9 mouse cellular contexts compared by ENCODE assay signal in genomic region chr2:151039726-151040125, GRCm38 (mm10). TPM values are rescaled to one million over a fixed set of nuclear protein-coding genes. Genes with fewer than 3 reads are reported as not detected.
DNase-seq lines count a peak whose midpoint lies in the region; ATAC-seq and TF ChIP-seq lines count a peak whose summit lies in the region.
"Had no signal": no experiment of that assay in that cellular context is flagged by ENCODE, and none has a peak within 500 bp of the region (broad histone marks: within the 10 kb centered on the region; RNA-seq: fewer than 3 reads in every experiment).

No protein-coding gene starts in this region.

- peak overlapping the region; percentile 18; the same call in 1 of the 2 replicates for H3K27ac ChIP-seq in heart, embryonic 12.5 days (ENCODE audit: poor library complexity, severe bottlenecking)
- H3K27ac ChIP-seq in forebrain, embryonic 11.5 days (ENCODE audit: low read depth, low read length) = 0 out of 2 replicates have a peak overlapping the region, but pooled peaks have one; percentile 6
- no peak overlapping the region for H3K27ac ChIP-seq in limb, embryonic 14.5 days (replicated peaks; ENCODE audit: low read depth, low read length)
- H3K27ac ChIP-seq in neural tube, embryonic 13.5 days (replicated peaks) = peak overlapping the region; percentile 77

- peak overlapping the region; percentile 83 for H3K4me3 ChIP-seq in heart, embryonic 12.5 days
- H3K4me3 ChIP-seq in forebrain, embryonic 11.5 days (ENCODE audit: low read depth, low read length) = peak overlapping the region; percentile 58
- H3K4me3 ChIP-seq in limb, embryonic 14.5 days (replicated peaks; ENCODE audit: low read length) = peak overlapping the region; percentile 91
- H3K4me3 ChIP-seq in neural tube, embryonic 13.5 days = peak overlapping the region; percentile 91

- ATAC-seq in heart, embryonic 12.5 days (ENCODE audit: insufficient number of reproducible peaks, low FRiP score) = no peak; the same call in 1 of the 2 replicates
- peak; percentile 23; the same call in 1 of the 2 replicates for ATAC-seq in forebrain, embryonic 11.5 days (replicated peaks; ENCODE audit: low FRiP score)
- no peak for ATAC-seq in limb, embryonic 14.5 days (ENCODE audit: low FRiP score, low read depth)
- ATAC-seq in neural tube, embryonic 13.5 days (ENCODE audit: low read depth) = peak; percentile 51

- no peak for DNase-seq in heart, postnatal 4 days
- peak; percentile 30 for DNase-seq in ES-CJ7 (ENCODE audit: low read depth, low spot score)
- peak; percentile 61 for DNase-seq in forebrain, embryonic 11.5 days (ENCODE audit: low spot score)
- DNase-seq in limb, embryonic 14.5 days (ENCODE audit: low spot score) = no peak
- DNase-seq in layer of hippocampus, postnatal 14 days (ENCODE audit: low spot score in 2 of 2) = no peak
- DNase-seq in spleen, adult 12 weeks (ENCODE audit: low spot score) = no peak

- peak overlapping the region; percentile 76 for H3K4me2 ChIP-seq in heart, embryonic 12.5 days
- H3K4me2 ChIP-seq in forebrain, embryonic 11.5 days (ENCODE audit: low read depth, low read length, severe bottlenecking) = peak overlapping the region; percentile 58
- peak overlapping the region; percentile 83 for H3K4me2 ChIP-seq in limb, embryonic 14.5 days (replicated peaks; ENCODE audit: low read depth, low read length, severe bottlenecking)
- H3K4me2 ChIP-seq in neural tube, embryonic 13.5 days = peak overlapping the region; percentile 66

- TF ChIP-seq POLR2A in limb, embryonic 14.5 days (IDR thresholded peaks at IDR 0.05; ENCODE audit: borderline replicate concordance, extremely low read depth, insufficient read depth, insufficient read length) = no peak

- H3K36me3 ChIP-seq in heart, embryonic 12.5 days = no peaks in the 10 kb centered on the region
- H3K36me3 ChIP-seq in forebrain, embryonic 11.5 days (ENCODE audit: control insufficient read depth, insufficient read depth, low read length) = no peaks in the 10 kb centered on the region
- 0 out of 2 replicates have a peak, but pooled peaks cover 2% of the 10 kb centered on the region for H3K36me3 ChIP-seq in limb, embryonic 14.5 days (ENCODE audit: control insufficient read depth, insufficient read depth, low read length)
- no peaks in the 10 kb centered on the region for H3K36me3 ChIP-seq in neural tube, embryonic 13.5 days

- peaks cover 14% of the 10 kb centered on the region for H3K4me1 ChIP-seq in heart, embryonic 12.5 days (replicated peaks)
- H3K4me1 ChIP-seq in forebrain, embryonic 11.5 days (replicated peaks; ENCODE audit: control insufficient read depth, insufficient read depth, low read length) = peaks cover 6% of the 10 kb centered on the region; the same call in 1 of the 2 replicates
- peaks cover 11% of the 10 kb centered on the region for H3K4me1 ChIP-seq in limb, embryonic 14.5 days (ENCODE audit: control insufficient read depth, insufficient read depth, low read length)
- peaks cover 17% of the 10 kb centered on the region for H3K4me1 ChIP-seq in neural tube, embryonic 13.5 days (replicated peaks)

- H3K27me3 ChIP-seq in heart, embryonic 12.5 days (replicated peaks) = no peaks in the 10 kb centered on the region
- H3K27me3 ChIP-seq in forebrain, embryonic 11.5 days (ENCODE audit: control insufficient read depth, insufficient read depth, low read length) = no peaks in the 10 kb centered on the region
- H3K27me3 ChIP-seq in limb, embryonic 14.5 days (ENCODE audit: control insufficient read depth, insufficient read depth, low read length) = no peaks in the 10 kb centered on the region
- H3K27me3 ChIP-seq in neural tube, embryonic 13.5 days = no peaks in the 10 kb centered on the region

- H3K9ac ChIP-seq in heart, embryonic 12.5 days = peak overlapping the region; percentile 93
- H3K9ac ChIP-seq in forebrain, embryonic 11.5 days (ENCODE audit: low read length) = peak overlapping the region; percentile 89
- peak overlapping the region; percentile 97 for H3K9ac ChIP-seq in limb, embryonic 14.5 days (ENCODE audit: low read depth, low read length, severe bottlenecking)
- peak overlapping the region; percentile 96 for H3K9ac ChIP-seq in neural tube, embryonic 13.5 days

- no peaks in the 10 kb centered on the region for H3K9me3 ChIP-seq in heart, embryonic 12.5 days (replicated peaks)
- H3K9me3 ChIP-seq in forebrain, embryonic 11.5 days (ENCODE audit: control insufficient read depth, low read length) = no peaks in the 10 kb centered on the region
- H3K9me3 ChIP-seq in limb, embryonic 14.5 days (ENCODE audit: control insufficient read depth, low read length) = no peaks in the 10 kb centered on the region; the same call in 1 of the 2 replicates
- no peaks in the 10 kb centered on the region for H3K9me3 ChIP-seq in neural tube, embryonic 13.5 days

- WGBS in heart, embryonic 12.5 days = 42% methylated on average over 8 of the region's 8 CpGs
- 48% methylated on average over 8 of the region's 8 CpGs for WGBS in forebrain, embryonic 11.5 days
- 41% methylated on average over 8 of the region's 8 CpGs for WGBS in limb, embryonic 14.5 days
- WGBS in neural tube, embryonic 13.5 days = 46% methylated on average over 8 of the region's 8 CpGs

RNA-seq across cellular contexts. Expression of gene Nanp, which starts 0.5 kb away (rescaled TPM):
- polyA plus RNA-seq in heart, embryonic 12.5 days (2016; fragmentation: Nextera tagmentation; extraction: Ambion mirVana) = 23.5 and 23.7 TPM in 2 replicates
- 1 to 10 TPM; 6.6 to 7.9 TPM for total RNA-seq in heart, postnatal 4 days (2021)
- polyA plus RNA-seq in forebrain, embryonic 11.5 days (2014; fragmentation: Nextera tagmentation; extraction: Ambion mirVana) = 46.5 and 51.9 TPM in 2 replicates
- polyA plus RNA-seq in limb, embryonic 14.5 days (2012; rRNA removed) = 13.2 and 16.4 TPM in 2 replicates
- polyA plus RNA-seq in limb, embryonic 14.5 days (2014; fragmentation: Nextera tagmentation; extraction: Ambion mirVana) = 41.8 and 46.4 TPM in 2 replicates
- 29.5 and 32.4 TPM in 2 replicates for polyA plus RNA-seq in neural tube, embryonic 13.5 days (2015; fragmentation: Nextera tagmentation; extraction: Ambion mirVana)
- 10 to 100 TPM; 19.1 to 20.9 TPM for total RNA-seq in layer of hippocampus, postnatal 14 days (2021)

RNA-seq across cellular contexts. Expression of gene Ninl, which starts 0.5 kb away (rescaled TPM):
- 6.7 and 8.4 TPM in 2 replicates for polyA plus RNA-seq in heart, embryonic 12.5 days (2016; fragmentation: Nextera tagmentation; extraction: Ambion mirVana)
- total RNA-seq in heart, postnatal 4 days (2021) = 1 to 10 TPM; 1.7 to 2.5 TPM
- 26.7 and 28.7 TPM in 2 replicates for polyA plus RNA-seq in forebrain, embryonic 11.5 days (2014; fragmentation: Nextera tagmentation; extraction: Ambion mirVana)
- polyA plus RNA-seq in limb, embryonic 14.5 days (2012; rRNA removed) = 9.6 and 10.0 TPM in 2 replicates
- 3.9 and 7.9 TPM in 2 replicates for polyA plus RNA-seq in limb, embryonic 14.5 days (2014; fragmentation: Nextera tagmentation; extraction: Ambion mirVana)
- 5.3 and 6.4 TPM in 2 replicates for polyA plus RNA-seq in neural tube, embryonic 13.5 days (2015; fragmentation: Nextera tagmentation; extraction: Ambion mirVana)
- total RNA-seq in layer of hippocampus, postnatal 14 days (2021) = 1 to 10 TPM; 6.1 to 7.8 TPM

RNA-seq across cellular contexts. Expression of gene Gm14151, which starts 52.4 kb away (rescaled TPM):
- not detected in 2 replicates for polyA plus RNA-seq in heart, embryonic 12.5 days (2016; fragmentation: Nextera tagmentation; extraction: Ambion mirVana)
- not detected for total RNA-seq in heart, postnatal 4 days (2021)
- not detected in 2 replicates for polyA plus RNA-seq in forebrain, embryonic 11.5 days (2014; fragmentation: Nextera tagmentation; extraction: Ambion mirVana)
- not detected in 2 replicates for polyA plus RNA-seq in limb, embryonic 14.5 days (2012; rRNA removed)
- polyA plus RNA-seq in limb, embryonic 14.5 days (2014; fragmentation: Nextera tagmentation; extraction: Ambion mirVana) = not detected in 2 replicates
- not detected in 2 replicates for polyA plus RNA-seq in neural tube, embryonic 13.5 days (2015; fragmentation: Nextera tagmentation; extraction: Ambion mirVana)
- total RNA-seq in layer of hippocampus, postnatal 14 days (2021) = not detected
- total RNA-seq: left cerebral cortex, postnatal 14 days had no signal

RNA-seq across cellular contexts. Expression of gene Gm14147, which starts 58.3 kb away (rescaled TPM):
- not detected in 2 replicates for polyA plus RNA-seq in heart, embryonic 12.5 days (2016; fragmentation: Nextera tagmentation; extraction: Ambion mirVana)
- total RNA-seq in heart, postnatal 4 days (2021) = not detected
- polyA plus RNA-seq in forebrain, embryonic 11.5 days (2014; fragmentation: Nextera tagmentation; extraction: Ambion mirVana) = not detected in 2 replicates
- polyA plus RNA-seq in limb, embryonic 14.5 days (2012; rRNA removed) = not detected in 2 replicates
- not detected in 2 replicates for polyA plus RNA-seq in limb, embryonic 14.5 days (2014; fragmentation: Nextera tagmentation; extraction: Ambion mirVana)
- polyA plus RNA-seq in neural tube, embryonic 13.5 days (2015; fragmentation: Nextera tagmentation; extraction: Ambion mirVana) = not detected in 2 replicates
- total RNA-seq in layer of hippocampus, postnatal 14 days (2021) = not detected
- total RNA-seq: left cerebral cortex, postnatal 14 days had no signal

Comparison
In these comparisons a context has a peak if more than half of its experiments do, and no peak if none do; other contexts are left out.
1. ATAC-seq: peak in forebrain, embryonic 11.5 days (single experiment) and neural tube, embryonic 13.5 days (single experiment); none in heart, embryonic 12.5 days (single experiment) and limb, embryonic 14.5 days (single experiment).
2. DNase-seq: peak in ES-CJ7 (single experiment) and forebrain, embryonic 11.5 days (single experiment); none in heart, postnatal 4 days (single experiment), limb, embryonic 14.5 days (single experiment), layer of hippocampus, postnatal 14 days (0 of 2) and spleen, adult 12 weeks (single experiment).
3. Peak in every context shown above with its lines, with median percentiles within 50 percentile points of each other: H3K4me2 ChIP-seq, H3K4me3 ChIP-seq and H3K9ac ChIP-seq.